Mouse (Mus musculus) stomach, embryonic 15.5 days (tissue): ENCODE measurements around the gene Pramef6. TPM values are rescaled to one million over a fixed set of nuclear protein-coding genes. Genes with fewer than 3 reads are reported as not detected.
"Not testable (repeated sequence)": the region's sequence is repeated elsewhere in the genome, so short reads cannot be mapped to it uniquely, and the experiment has no call there.

ENCODE experiments used
- ATAC-seq: fragments of 200-750 bp; cut with Nextera tagmentation; 2 replicates; pipeline ENCODE4 v1.8.0; 2017; ENCODE audit warnings: low read depth, moderate number of reproducible peaks, moderate TSS enrichment; ENCODE audit not compliant: insufficient read depth, low FRiP score
- H3K27ac ChIP-seq: fragments of 300-500 bp; sonication (generic); 2 replicates; pipeline ENCODE4 v1.5.1; 2015; ENCODE audit warnings: mild to moderate bottlenecking, inconsistent platforms
- H3K27me3 ChIP-seq: fragments of 300-500 bp; sonication (generic); replicated peaks from 2 replicates; pipeline ENCODE4 v1.6.1; 2015; ENCODE audit warnings: inconsistent platforms
- H3K36me3 ChIP-seq: fragments of 300-500 bp; sonication (generic); 2 replicates; pipeline ENCODE4 v1.6.1; 2015; ENCODE audit warnings: inconsistent platforms
- H3K4me1 ChIP-seq: fragments of 300-500 bp; sonication (generic); 2 replicates; pipeline ENCODE4 v1.6.1; 2015; ENCODE audit warnings: inconsistent platforms
- H3K4me2 ChIP-seq: fragments of 300-500 bp; sonication (generic); 2 replicates; pipeline ENCODE4 v1.6.1; 2015; ENCODE audit warnings: mild to moderate bottlenecking, inconsistent platforms
- H3K4me3 ChIP-seq: fragments of 300-500 bp; sonication (generic); replicated peaks from 2 replicates; pipeline ENCODE4 v1.5.1; 2015; ENCODE audit warnings: inconsistent platforms
- H3K9ac ChIP-seq: fragments of 300-500 bp; sonication (generic); 2 replicates; pipeline ENCODE4 v1.6.1; 2015; ENCODE audit warnings: inconsistent platforms
- H3K9me3 ChIP-seq: fragments of 300-500 bp; sonication (generic); 2 replicates; pipeline ENCODE4 v1.6.1; 2016; ENCODE audit warnings: inconsistent platforms
- WGBS: fragments of 180-500 bp; shearing (Covaris S2); methylation state at CpG from one replicate; pipeline ENCODE4 v1.1.7; 2015; 5-methylcytosine and 5-hydroxymethylcytosine counted together
- polyA plus RNA-seq: library from polyadenylated mRNA; unstranded; fragments of >200 nt; fragmentation: Nextera tagmentation; extraction: Ambion mirVana; gene quantifications from 2 replicates; pipeline ENCODE4 v1.2.1, GENCODE M21; 2015

Gene Pramef6
- polyA plus RNA-seq = not detected in 2 replicates

DNA sequence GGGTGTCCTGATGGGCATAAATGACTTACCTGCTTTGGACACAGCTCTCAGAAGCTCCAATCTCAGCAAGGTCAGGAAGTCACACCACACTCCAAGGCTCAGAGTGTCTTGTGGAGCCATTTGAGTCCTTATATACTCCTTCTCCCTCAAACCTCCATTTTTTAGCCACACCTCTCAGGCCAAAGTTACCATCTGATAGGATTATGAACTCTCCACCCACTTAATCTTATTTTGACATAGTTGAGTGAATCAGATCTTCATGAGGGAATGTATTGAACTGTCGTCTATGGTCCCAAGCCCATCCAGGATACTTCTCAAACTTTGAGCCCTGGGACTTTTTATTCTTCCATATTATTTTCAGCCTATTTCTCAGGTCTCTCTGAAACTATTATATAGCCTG is at the start of gene Pramef6:
Gene Pramef6, minus strand, starts transcription at position 101 of the 400 bp plus-strand sequence.
- not testable (repeated sequence) for H3K4me3 ChIP-seq, H3K9ac ChIP-seq, H3K4me2 ChIP-seq, ATAC-seq, H3K36me3 ChIP-seq, H3K4me1 ChIP-seq, H3K27me3 ChIP-seq, H3K27ac ChIP-seq, H3K9me3 ChIP-seq
- 90% methylated on average over 1 of the region's 1 CpGs for WGBS

DNA sequence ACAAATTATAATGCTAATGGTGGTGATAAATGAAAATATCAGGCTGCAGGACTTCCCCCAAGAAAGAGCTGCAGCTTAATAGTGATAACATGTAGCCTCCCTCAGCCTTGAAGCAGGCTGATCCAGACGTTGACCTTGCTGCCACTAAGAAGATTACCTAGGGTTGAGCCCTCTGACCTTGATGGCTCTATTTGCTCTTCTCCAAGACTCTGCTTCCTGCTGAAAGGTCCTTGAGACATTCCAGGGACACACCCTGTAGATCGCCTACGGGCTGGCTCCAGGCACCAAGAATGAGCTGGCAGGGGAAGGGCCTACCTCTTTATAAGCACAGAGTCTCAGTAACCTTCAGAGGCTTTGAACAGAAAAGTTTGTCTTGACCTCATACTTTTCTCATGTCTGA is 5.8 kb downstream of the Pramef6 start:
- 74% methylated on average over 3 of the region's 3 CpGs for WGBS
- not testable (repeated sequence) for H3K9ac ChIP-seq, H3K4me1 ChIP-seq, H3K4me2 ChIP-seq, ATAC-seq, H3K27me3 ChIP-seq, H3K4me3 ChIP-seq, H3K9me3 ChIP-seq, H3K36me3 ChIP-seq, H3K27ac ChIP-seq

DNA sequence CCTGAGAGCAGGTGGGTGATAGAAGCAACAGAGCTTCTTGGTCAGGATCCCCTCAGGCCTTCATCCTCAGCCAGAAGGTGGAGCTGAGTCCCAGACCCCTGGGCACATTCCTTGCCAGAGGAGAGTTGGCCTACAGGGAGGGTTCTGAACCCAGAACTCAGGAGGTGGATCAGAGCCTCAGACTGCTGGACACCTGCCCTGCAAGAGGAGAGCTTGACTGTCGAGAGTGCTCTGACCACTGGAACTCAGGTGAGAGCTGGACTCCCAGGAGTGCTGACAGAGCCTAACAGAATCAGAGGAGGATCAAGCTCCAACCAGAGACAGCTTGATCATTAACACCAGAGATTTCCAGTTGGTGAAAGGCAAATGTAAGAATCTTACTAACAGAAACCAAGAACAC is 17.8 kb downstream of the Pramef6 start:
- not testable (repeated sequence) for H3K4me3 ChIP-seq, H3K27ac ChIP-seq, H3K9ac ChIP-seq, ATAC-seq, H3K9me3 ChIP-seq, H3K27me3 ChIP-seq, H3K36me3 ChIP-seq, H3K4me2 ChIP-seq, H3K4me1 ChIP-seq
- 68% methylated on average over 1 of the region's 1 CpGs for WGBS

DNA sequence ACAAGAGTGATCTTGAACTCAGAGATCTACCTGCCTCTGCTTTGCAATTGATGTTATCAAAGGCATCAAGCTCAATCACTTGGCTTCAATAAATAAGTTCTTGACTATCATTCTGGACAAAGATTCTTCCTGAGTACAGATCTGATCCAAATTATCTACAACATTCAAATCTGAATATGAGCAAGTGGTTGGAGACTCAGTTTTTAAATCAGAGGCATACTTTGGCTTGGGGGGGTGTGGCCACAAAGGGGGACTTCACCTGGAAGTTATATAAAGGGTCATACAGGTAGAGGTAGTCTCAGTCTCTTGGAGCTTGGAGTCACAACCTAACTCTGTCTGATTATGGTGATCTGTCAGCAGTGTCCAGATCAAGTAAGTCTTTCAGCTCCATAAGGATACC is 54.0 kb downstream of the Pramef6 start, which contains the start of gene Gm13103:
Gene Gm13103, plus strand, starts transcription at position 301 of the 400 bp plus-strand sequence.
- not testable (repeated sequence) for H3K27me3 ChIP-seq, H3K36me3 ChIP-seq, H3K27ac ChIP-seq, H3K9me3 ChIP-seq, H3K4me3 ChIP-seq, H3K9ac ChIP-seq, H3K4me1 ChIP-seq, ATAC-seq, H3K4me2 ChIP-seq

Other genes starting within 250 kb of the Pramef6 start
- gene Gm13088, start 243.1 kb downstream of the Pramef6 start, polyA plus RNA-seq = not detected in 2 replicates
- gene Gm13089, start 197.7 kb downstream of the Pramef6 start, polyA plus RNA-seq = not detected in 2 replicates
- not detected in 2 replicates for gene Gm13078, start 180.9 kb downstream of the Pramef6 start, polyA plus RNA-seq
- gene Gm13023, start 111.0 kb downstream of the Pramef6 start, polyA plus RNA-seq = not detected in 2 replicates
- gene Gm13084, start 84.3 kb downstream of the Pramef6 start, polyA plus RNA-seq = not detected in 2 replicates
- gene Gm13103, start 53.9 kb downstream of the Pramef6 start, polyA plus RNA-seq = not detected in 2 replicates
- gene Pramef25, start 50.6 kb upstream of the Pramef6 start, polyA plus RNA-seq = not detected in 2 replicates
- gene Gm13101, start 66.6 kb upstream of the Pramef6 start, polyA plus RNA-seq = not detected in 2 replicates
- gene Pramef17, start 94.0 kb upstream of the Pramef6 start, polyA plus RNA-seq = not detected in 2 replicates
- not detected in 2 replicates for gene Pramel4, start 158.7 kb upstream of the Pramef6 start, polyA plus RNA-seq
- not detected in 2 replicates for gene Gm13102, start 206.1 kb upstream of the Pramef6 start, polyA plus RNA-seq